Mouse (Mus musculus): ENCODE data around the gene Cmtm8.

DNA sequence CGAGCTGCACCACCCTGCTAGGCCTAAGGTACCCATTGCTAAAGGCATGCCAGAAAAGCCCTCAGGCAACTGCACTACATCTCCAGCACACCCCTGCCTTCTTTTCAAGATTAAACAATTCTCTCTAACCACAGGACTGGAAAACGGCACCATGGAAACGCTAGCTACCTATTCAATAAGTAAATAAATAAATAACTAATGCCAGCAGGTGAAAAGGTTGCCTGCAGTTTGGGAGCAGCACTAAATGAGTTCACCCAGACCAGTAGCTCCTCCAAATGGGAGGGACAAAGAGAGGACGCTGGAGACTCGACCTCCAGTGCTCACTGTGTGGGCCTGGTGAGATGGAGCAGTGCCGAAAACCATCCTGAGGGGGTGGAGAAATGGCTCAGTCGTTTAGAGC is 13.6 kb downstream of the Cmtm8 start:
- no peak for TF ChIP-seq POLR2AphosphoS2 (IDR thresholded peaks at IDR 0.05; ENCODE audit: insufficient read length, low read depth)
- TF ChIP-seq POLR2A (IDR thresholded peaks at IDR 0.05; ENCODE audit: insufficient read length, low read depth) = no peak
- TF ChIP-seq TCF12 (IDR thresholded peaks at IDR 0.05; ENCODE audit: insufficient read depth, poor library complexity, severe bottlenecking) = no peak
